Mouse (Mus musculus) limb, embryonic 14.5 days (tissue): ENCODE data around the gene Hoxc5. TPM values are rescaled to one million over a fixed set of nuclear protein-coding genes. Genes with fewer than 3 reads are reported as not detected.
A peak's percentile ranks its signal among the peaks of the same experiment; 100 is the strongest.

ENCODE experiments used
- ATAC-seq: fragments of 200-750 bp; cut with Nextera tagmentation; 2 replicates; pipeline ENCODE4 v1.8.0; 2017; ENCODE audit warnings: low read depth, moderate number of reproducible peaks, moderate TSS enrichment; ENCODE audit not compliant: low FRiP score
- DNase-seq: peaks from one replicate; pipeline ENCODE4 v3.0.0-alpha.2; 2015; ENCODE audit warnings: low spot score
- H3K27ac ChIP-seq: fragments of 300-500 bp; sonication (generic); replicated peaks from 2 replicates; pipeline ENCODE4 v1.5.1; 2014; ENCODE audit warnings: low read depth, mild to moderate bottlenecking, low read length, moderate library complexity, mixed read lengths
- H3K27me3 ChIP-seq: fragments of 300-500 bp; sonication (generic); 2 replicates; pipeline ENCODE4 v1.6.1; 2014; ENCODE audit warnings: low read length, mixed read lengths; ENCODE audit not compliant: control insufficient read depth, insufficient read depth
- H3K36me3 ChIP-seq: fragments of 300-500 bp; sonication (generic); 2 replicates; pipeline ENCODE4 v1.6.1; 2014; ENCODE audit warnings: mild to moderate bottlenecking, low read length, moderate library complexity, mixed read lengths; ENCODE audit not compliant: control insufficient read depth, insufficient read depth
- H3K4me1 ChIP-seq: fragments of 300-500 bp; sonication (generic); 2 replicates; pipeline ENCODE4 v1.6.1; 2014; ENCODE audit warnings: antibody characterized with exemption, low read length, mixed read lengths; ENCODE audit not compliant: control insufficient read depth, insufficient read depth
- H3K4me2 ChIP-seq: fragments of 300-500 bp; sonication (generic); replicated peaks from 2 replicates; pipeline ENCODE4 v1.6.1; 2014; ENCODE audit warnings: low read depth, mild to moderate bottlenecking, low read length, moderate library complexity; ENCODE audit not compliant: severe bottlenecking
- H3K4me3 ChIP-seq: fragments of 300-500 bp; sonication (generic); replicated peaks from 2 replicates; pipeline ENCODE4 v1.5.1; 2014; ENCODE audit warnings: low read length
- H3K9ac ChIP-seq: fragments of 300-500 bp; sonication (generic); 2 replicates; pipeline ENCODE4 v1.6.1; 2014; ENCODE audit warnings: mild to moderate bottlenecking, low read depth, low read length, moderate library complexity; ENCODE audit not compliant: severe bottlenecking
- H3K9me3 ChIP-seq: fragments of 300-500 bp; sonication (generic); 2 replicates; pipeline ENCODE4 v1.6.1; 2016; ENCODE audit warnings: low read length; ENCODE audit not compliant: control insufficient read depth
- POLR2A ChIP-seq: fragments of 200-500 bp; IDR thresholded peaks from 2 replicates; pipeline ENCODE4 v1.8.0; 2012; ENCODE audit warnings: inconsistent platforms, mild to moderate bottlenecking, moderate library complexity, borderline replicate concordance; ENCODE audit not compliant: insufficient read depth, insufficient read length; ENCODE audit errors: extremely low read depth
- WGBS: fragments of 180-500 bp; shearing (Covaris S2); extraction: QIAGEN DNeasy Blood & Tissue Kit; methylation state at CpG from one replicate; pipeline ENCODE4 v1.1.7; 2014; 5-methylcytosine and 5-hydroxymethylcytosine counted together
- polyA plus RNA-seq, 2 experiments: library from polyadenylated mRNA; depleted of rRNA in 1 of 2; stranded (reverse) in 1 of 2; unstranded in 1 of 2; fragments of >200 nt; fragmentation: Nextera tagmentation in 1 of 2; extraction: Ambion mirVana in 1 of 2; gene quantifications; 2 replicates each; pipeline versions ENCODE4 v1.2.1 to v1.2.3; 2012 to 2014

Gene Hoxc5
- polyA plus RNA-seq, 2 experiments = 3.5 to 9.0 TPM

DNA sequence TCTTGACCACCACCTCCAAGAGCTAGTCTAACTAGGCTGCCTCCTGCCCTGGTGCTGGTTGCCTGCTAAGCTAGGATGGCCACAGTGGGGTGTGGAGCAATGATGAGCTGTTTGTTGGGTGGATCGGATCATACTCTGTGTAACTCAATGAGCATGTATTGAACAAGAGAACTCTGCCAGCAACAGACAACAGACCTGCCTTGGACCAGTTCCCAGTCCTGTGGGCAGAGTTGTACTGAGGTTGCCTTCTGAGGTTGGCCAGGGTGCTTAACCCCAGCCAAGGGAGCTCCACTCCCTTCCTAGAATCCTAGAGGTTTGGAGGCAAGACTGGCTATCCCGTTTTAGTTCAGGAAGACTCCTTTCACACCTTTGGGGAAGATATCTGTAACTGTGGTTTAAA lies 89.2 kb downstream of the Hoxc5 start:
- H3K9ac ChIP-seq = no peak overlapping the region
- WGBS = 44% methylated on average over 2 of the region's 2 CpGs

DNA sequence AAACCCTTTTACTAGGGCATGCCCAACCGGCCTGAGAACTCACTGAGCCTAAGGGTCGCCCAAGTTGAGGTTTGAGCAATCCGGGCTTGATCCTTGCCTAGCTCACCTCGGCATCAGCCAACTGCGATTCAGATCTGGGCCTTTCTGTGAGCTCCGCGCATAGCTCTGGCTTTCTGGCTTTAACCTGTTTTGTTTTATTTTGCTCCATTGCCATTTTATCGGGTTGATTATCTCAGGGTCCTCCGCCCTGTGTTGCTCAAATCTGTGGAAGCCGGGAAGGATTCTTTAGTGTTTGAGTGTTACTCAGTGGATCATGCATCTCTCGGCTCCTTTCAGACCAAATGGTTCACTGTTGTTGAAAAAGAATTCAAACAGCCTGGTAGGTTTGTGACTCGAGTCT lies 91.5 kb downstream of the Hoxc5 start:
- Histone ChIP-seq H3K9me3 (no peaks in the 10 kb centered on the region), H3K27ac (no peak overlapping the region), H3K9ac (no peak overlapping the region), H3K36me3 (no peaks in the 10 kb centered on the region), H3K4me3 (no peak overlapping the region), H3K4me2 (no peak overlapping the region), H3K4me1 (peaks cover 7% of the 10 kb centered on the region), H3K27me3 (peaks cover 76% of the 10 kb centered on the region)
- DNase-seq = no peak
- ATAC-seq = no peak
- 13% methylated on average over 12 of the region's 12 CpGs for WGBS
- TF ChIP-seq POLR2A = no peak

More for the DNA sequence above, 89.2 kb downstream of the Hoxc5 start:
- Histone ChIP-seq H3K4me1 (peaks cover 4% of the 10 kb centered on the region), H3K27ac (no peak overlapping the region), H3K4me3 (no peak overlapping the region), H3K9me3 (no peaks in the 10 kb centered on the region), H3K4me2 (no peak overlapping the region), H3K36me3 (no peaks in the 10 kb centered on the region), H3K27me3 (peaks cover 53% of the 10 kb centered on the region)
- no peak for DNase-seq
- no peak for TF ChIP-seq POLR2A
- ATAC-seq = no peak

DNA sequence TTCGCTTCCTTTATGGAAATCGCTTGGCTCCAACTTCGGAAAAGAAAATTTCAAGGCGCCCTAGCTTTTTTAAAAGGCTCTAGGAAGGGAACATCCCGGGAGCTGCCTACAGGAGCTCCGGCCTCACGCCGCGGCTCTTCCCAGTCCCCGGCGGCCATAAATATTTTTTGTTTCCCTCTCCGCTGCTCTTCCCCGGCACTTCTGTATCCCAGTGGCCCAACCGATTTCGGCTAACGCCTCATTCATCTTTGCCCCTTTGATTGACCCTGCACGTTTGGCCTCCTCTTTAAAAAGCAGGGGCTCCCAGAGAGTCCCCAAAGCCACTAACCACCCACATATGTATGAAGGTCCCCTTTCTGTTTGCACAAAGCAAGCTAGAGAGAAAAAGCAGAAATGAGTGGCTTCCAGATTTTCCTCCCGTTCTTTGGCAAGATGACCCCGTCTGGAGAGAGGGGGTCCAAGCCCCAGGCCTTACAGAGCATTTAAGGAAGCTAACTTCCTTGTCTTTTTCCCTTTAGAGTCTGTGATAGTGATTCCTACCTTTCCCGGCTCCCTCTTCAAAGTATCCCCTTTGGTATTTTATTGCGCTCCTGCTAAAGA lies 92.2 kb downstream of the Hoxc5 start:
- Histone ChIP-seq H3K4me3 (no peak overlapping the region), H3K9me3 (no peaks in the 10 kb centered on the region), H3K9ac (no peak overlapping the region), H3K27ac (no peak overlapping the region), H3K27me3 (peaks cover 83% of the 10 kb centered on the region), H3K4me1 (peaks cover 7% of the 10 kb centered on the region), H3K4me2 (peak overlapping the region; percentile 30; the same call in 1 of the 2 replicates), H3K36me3 (no peaks in the 10 kb centered on the region)
- 6% methylated on average over 21 of the region's 21 CpGs for WGBS
- ATAC-seq (no peak), DNase-seq (no peak)
- TF ChIP-seq POLR2A = no peak

DNA sequence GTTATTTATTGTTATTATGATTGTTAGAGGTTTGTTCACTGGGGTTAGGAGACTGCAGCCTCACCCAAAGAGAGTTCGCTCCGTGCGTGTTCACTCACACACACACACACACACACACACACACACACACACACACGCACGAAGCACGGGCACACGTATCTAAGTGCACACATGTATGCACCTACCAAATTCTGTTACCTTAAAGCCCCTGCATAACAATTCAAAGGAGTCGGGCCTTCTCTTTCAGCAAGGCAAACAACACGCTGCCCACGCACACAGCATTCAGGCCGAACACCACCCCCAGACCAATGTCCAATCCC lies 92.7 kb downstream of the Hoxc5 start:
- 30% methylated on average over 11 of the region's 11 CpGs for WGBS

DNA sequence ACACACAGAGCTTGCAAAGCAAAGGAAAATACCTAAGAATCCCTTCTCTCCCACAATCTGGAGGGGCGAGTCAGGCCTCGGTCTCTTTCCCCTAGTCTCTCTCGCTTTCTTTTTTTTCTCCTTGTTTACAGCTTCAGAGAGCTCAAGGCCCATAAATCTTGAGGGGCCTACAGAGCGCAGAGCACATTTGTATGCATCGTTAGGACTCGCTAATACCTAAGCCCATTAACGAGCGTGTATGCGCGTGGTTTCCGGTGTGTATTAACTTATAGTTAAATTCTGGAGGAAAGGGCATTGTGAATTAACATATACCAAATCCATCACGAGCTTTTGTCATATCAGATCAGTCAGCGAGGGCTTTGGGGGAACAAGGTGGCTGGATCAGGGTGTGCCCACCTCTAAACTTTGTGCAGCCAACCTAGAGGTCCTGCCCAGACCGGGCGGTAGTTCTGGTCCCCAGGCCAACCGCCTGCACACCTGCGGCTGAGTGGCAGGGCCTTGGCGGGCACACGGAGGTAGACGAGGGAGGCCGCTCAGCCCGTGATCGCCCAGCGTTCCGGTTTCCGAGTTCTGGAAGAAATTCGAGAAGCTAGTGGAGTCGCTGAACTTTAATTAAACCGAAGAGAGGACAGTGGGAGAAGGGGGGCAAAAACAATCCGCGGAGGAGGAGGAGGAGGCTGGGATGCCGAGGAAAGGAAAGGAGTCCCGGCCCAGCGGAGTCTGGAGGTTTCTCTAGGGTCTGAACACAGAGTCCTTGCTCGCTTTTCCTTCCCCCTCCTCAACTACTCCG lies 93.3 kb downstream of the Hoxc5 start:
- Histone ChIP-seq H3K27ac (no peak overlapping the region), H3K4me2 (peak overlapping the region; percentile 24), H3K36me3 (no peaks in the 10 kb centered on the region), H3K4me3 (0 out of 2 replicates have a peak overlapping the region, but pooled peaks have one; percentile 9), H3K27me3 (peaks cover 87% of the 10 kb centered on the region), H3K4me1 (peaks cover 7% of the 10 kb centered on the region), H3K9ac (no peak overlapping the region), H3K9me3 (no peaks in the 10 kb centered on the region)
- WGBS = 14% methylated on average over 36 of the region's 36 CpGs
- DNase-seq (no peak), ATAC-seq (0 out of 2 replicates have a peak, but pooled peaks have one; percentile 38)
- TF ChIP-seq POLR2A = no peak

More for the DNA sequence above, 92.7 kb downstream of the Hoxc5 start:
- 0 out of 2 replicates have a peak overlapping the region, but pooled peaks have one; percentile 9 for H3K4me3 ChIP-seq
- TF ChIP-seq POLR2A = no peak
- peaks cover 7% of the 10 kb centered on the region for H3K4me1 ChIP-seq
- H3K9ac ChIP-seq = no peak overlapping the region
- ATAC-seq = no peak
- H3K9me3 ChIP-seq = no peaks in the 10 kb centered on the region
- peaks cover 85% of the 10 kb centered on the region for H3K27me3 ChIP-seq
- no peak overlapping the region for H3K4me2 ChIP-seq
- no peaks in the 10 kb centered on the region for H3K36me3 ChIP-seq
- no peak for DNase-seq
- no peak overlapping the region for H3K27ac ChIP-seq
